Mouse (Mus musculus) spleen, adult 2 months (tissue): ENCODE results near the gene Rgs16. TPM values are rescaled to one million over a fixed set of nuclear protein-coding genes. Genes with fewer than 3 reads are reported as not detected.

Experiments
- DNase-seq, 2 experiments: peaks; one replicate each; pipeline versions ENCODE4 v3.0.0 to v3.0.0-alpha.2; 2012 to 2021; ENCODE audit warnings: low spot score in 2 of 2, low read depth in 1 of 2
- H3K27ac ChIP-seq: fragments of 200-500 bp; 2 replicates; pipeline ENCODE4 v1.5.1; 2012; ENCODE audit warnings: low read length, inconsistent platforms; ENCODE audit not compliant: insufficient read depth
- H3K27me3 ChIP-seq: fragments of 200-500 bp; 2 replicates; pipeline ENCODE4 v1.6.1; 2012; ENCODE audit warnings: mild to moderate bottlenecking, moderate library complexity, low read length, inconsistent platforms; ENCODE audit not compliant: control insufficient read depth, insufficient read depth
- H3K36me3 ChIP-seq: fragments of 200-500 bp; 2 replicates; pipeline ENCODE4 v1.6.1; 2012; ENCODE audit warnings: mild to moderate bottlenecking, low read length, inconsistent platforms; ENCODE audit not compliant: control insufficient read depth, insufficient read depth
- H3K4me1 ChIP-seq: fragments of 200-500 bp; 2 replicates; pipeline ENCODE4 v1.6.1; 2011; ENCODE audit warnings: inconsistent platforms; ENCODE audit not compliant: control insufficient read depth, insufficient read depth, insufficient read length
- H3K4me3 ChIP-seq: fragments of 200-500 bp; 2 replicates; pipeline ENCODE4 v1.5.1; 2011; ENCODE audit warnings: mild to moderate bottlenecking, inconsistent platforms; ENCODE audit not compliant: insufficient read depth, insufficient read length; ENCODE audit errors: extremely low read depth
- CTCF ChIP-seq: fragments of 200-500 bp; IDR thresholded peaks from 2 replicates; pipeline ENCODE4 v1.5.1; 2011; ENCODE audit warnings: mild to moderate bottlenecking, inconsistent platforms; ENCODE audit not compliant: insufficient read depth, insufficient read length, insufficient replicate concordance; ENCODE audit errors: extremely low read depth
- POLR2A ChIP-seq: fragments of 200-500 bp; IDR thresholded peaks from 2 replicates; pipeline ENCODE4 v1.6.1; 2011; ENCODE audit warnings: low read depth, low read length, inconsistent platforms
- WGBS: fragments of 180-500 bp; shearing (Covaris S2); methylation state at CpG from one replicate; pipeline ENCODE4 v1.1.7; 2018; 5-methylcytosine and 5-hydroxymethylcytosine counted together
- polyA plus RNA-seq: library from polyadenylated mRNA; depleted of rRNA; stranded (reverse); fragments of >200 nt; gene quantifications from 2 replicates; pipeline ENCODE4 v1.2.3, GENCODE M21; 2012

The Rgs16 gene
- polyA plus RNA-seq, 1 experiment, result 0.88 TPM

GRCm38 (mm10) chr1:153749211-153749801, 9.2 kb downstream of the Rgs16 start, which contains the start of gene Rnasel:
TSS of gene Rnasel (plus strand) at chr1:153749426.
- Histone ChIP-seq H3K36me3 (no peaks in the 10 kb centered on the region), H3K27ac (peak within 1 kb of the TSS; percentile 77), H3K27me3 (no peaks in the 10 kb centered on the region), H3K4me1 (peaks cover 2% of the 10 kb centered on the region; the same call in 1 of the 2 replicates), H3K4me3 (peak within 1 kb of the TSS; percentile 64)
- WGBS, result 1% methylated on average over 18 of the region's 18 CpGs
- peak; percentile 63 to 78 for DNase-seq
- TF ChIP-seq CTCF, result peak; percentile 62; the same call in 1 of the 2 replicates
- no peak for TF ChIP-seq POLR2A

GRCm38 (mm10) chr1:153750054-153750453, 9.9 kb downstream of the Rgs16 start:
- WGBS, result 54% methylated on average over 6 of the region's 6 CpGs
- H3K4me3 ChIP-seq, result no peak overlapping the region
- H3K27ac ChIP-seq, result no peak overlapping the region
- TF ChIP-seq POLR2A, result no peak
- TF ChIP-seq CTCF, result no peak
- no peaks in the 10 kb centered on the region for H3K27me3 ChIP-seq
- DNase-seq, result no peak
- H3K36me3 ChIP-seq, result no peaks in the 10 kb centered on the region
- peaks cover 2% of the 10 kb centered on the region; the same call in 1 of the 2 replicates for H3K4me1 ChIP-seq

- WGBS, result 1% methylated on average over 13 of the region's 13 CpGs
- Histone ChIP-seq H3K4me3 (peak overlapping the region; percentile 63), H3K36me3 (no peaks in the 10 kb centered on the region), H3K4me1 (peaks cover 2% of the 10 kb centered on the region; the same call in 1 of the 2 replicates), H3K27ac (peak overlapping the region; percentile 90), H3K27me3 (no peaks in the 10 kb centered on the region)
- peak in 1 of 2 experiments; percentile 29 for DNase-seq
- TF ChIP-seq CTCF (no peak), POLR2A (no peak)
Observed at GRCm38 (mm10) chr1:153751763-153752301, 11.7 kb downstream of the Rgs16 start.

GRCm38 (mm10) chr1:153752521-153752920, 12.4 kb downstream of the Rgs16 start:
- peak overlapping the region; percentile 90 for H3K27ac ChIP-seq
- peak overlapping the region; percentile 63 for H3K4me3 ChIP-seq
- no peaks in the 10 kb centered on the region for H3K36me3 ChIP-seq
- 5% methylated on average over 6 of the region's 6 CpGs for WGBS
- no peak for TF ChIP-seq POLR2A
- no peak for TF ChIP-seq CTCF
- DNase-seq, result no peak
- peaks cover 2% of the 10 kb centered on the region; the same call in 1 of the 2 replicates for H3K4me1 ChIP-seq
- H3K27me3 ChIP-seq, result no peaks in the 10 kb centered on the region

- Histone ChIP-seq H3K4me1 (peaks cover 2% of the 10 kb centered on the region; the same call in 1 of the 2 replicates), H3K27ac (no peak overlapping the region), H3K27me3 (no peaks in the 10 kb centered on the region), H3K4me3 (no peak overlapping the region), H3K36me3 (peaks cover 11% of the 10 kb centered on the region)
- no peak for TF ChIP-seq CTCF
- no peak for TF ChIP-seq POLR2A
- WGBS, result 86% methylated on average over 25 of the region's 25 CpGs
- DNase-seq, result no peak
Observed at GRCm38 (mm10) chr1:153753725-153754464, 13.7 kb downstream of the Rgs16 start.

- no peak for TF ChIP-seq POLR2A
- TF ChIP-seq CTCF, result no peak
- DNase-seq, result no peak
- 85% methylated on average over 11 of the region's 11 CpGs for WGBS
Observed at GRCm38 (mm10) chr1:153764136-153764535, 24.0 kb downstream of the Rgs16 start.

GRCm38 (mm10) chr1:153766298-153766697, 26.1 kb downstream of the Rgs16 start:
- H3K4me1 ChIP-seq, result no peaks in the 10 kb centered on the region; the same call in 1 of the 2 replicates
- no peak overlapping the region for H3K4me3 ChIP-seq
- no peak for DNase-seq
- TF ChIP-seq POLR2A, result no peak
- TF ChIP-seq CTCF, result no peak
- 65% methylated on average over 8 of the region's 8 CpGs for WGBS
- H3K27ac ChIP-seq, result no peak overlapping the region
- H3K36me3 ChIP-seq, result peaks cover 5% of the 10 kb centered on the region
- H3K27me3 ChIP-seq, result no peaks in the 10 kb centered on the region

More at GRCm38 (mm10) chr1:153764136-153764535, 24.0 kb downstream of the Rgs16 start:
- Histone ChIP-seq H3K27me3 (no peaks in the 10 kb centered on the region), H3K4me3 (no peak overlapping the region), H3K36me3 (peaks cover 14% of the 10 kb centered on the region), H3K27ac (no peak overlapping the region), H3K4me1 (no peaks in the 10 kb centered on the region; the same call in 1 of the 2 replicates)
